Mouse (Mus musculus) intestine, embryonic 16.5 days (tissue): ENCODE results near the gene Tead1. TPM values are rescaled to one million over a fixed set of nuclear protein-coding genes. Genes with fewer than 3 reads are reported as not detected.
A peak's percentile ranks its signal among the peaks of the same experiment; 100 is the strongest.

Experiments used
- ATAC-seq: fragments of 200-750 bp; cut with Nextera tagmentation; 2 replicates; pipeline ENCODE4 v1.8.0; 2017; ENCODE audit warnings: moderate TSS enrichment, moderate library complexity
- H3K27ac ChIP-seq: fragments of 300-500 bp; sonication (generic); 2 replicates; pipeline ENCODE4 v1.5.1; 2014; ENCODE audit warnings: mild to moderate bottlenecking, low read length
- H3K27me3 ChIP-seq: fragments of 300-500 bp; sonication (generic); replicated peaks from 2 replicates; pipeline ENCODE4 v1.6.1; 2014; ENCODE audit warnings: low read length, control low read depth, mixed read lengths; ENCODE audit not compliant: control insufficient read depth, insufficient read depth
- H3K36me3 ChIP-seq: fragments of 300-500 bp; sonication (generic); 2 replicates; pipeline ENCODE4 v1.6.1; 2014; ENCODE audit warnings: low read length, control low read depth; ENCODE audit not compliant: control insufficient read depth, insufficient read depth
- H3K4me1 ChIP-seq: fragments of 300-500 bp; sonication (generic); 2 replicates; pipeline ENCODE4 v1.6.1; 2014; ENCODE audit warnings: low read length, control low read depth, mixed read lengths; ENCODE audit not compliant: control insufficient read depth, insufficient read depth
- H3K4me2 ChIP-seq: fragments of 300-500 bp; sonication (generic); 2 replicates; pipeline ENCODE4 v1.6.1; 2014; ENCODE audit warnings: low read depth, low read length, control low read depth
- H3K4me3 ChIP-seq: fragments of 300-500 bp; sonication (generic); 2 replicates; pipeline ENCODE4 v1.5.1; 2014; ENCODE audit warnings: mild to moderate bottlenecking, low read length
- H3K9ac ChIP-seq: fragments of 300-500 bp; sonication (generic); 2 replicates; pipeline ENCODE4 v1.6.1; 2014; ENCODE audit warnings: low read depth, low read length
- H3K9me3 ChIP-seq: fragments of 300-500 bp; sonication (generic); 2 replicates; pipeline ENCODE4 v1.6.1; 2016; ENCODE audit warnings: low read length, control low read depth; ENCODE audit not compliant: control insufficient read depth
- WGBS: fragments of 180-500 bp; shearing (Covaris S2); extraction: QIAGEN DNeasy Blood & Tissue Kit; methylation state at CpG from one replicate; pipeline ENCODE4 v1.1.7; 2014; 5-methylcytosine and 5-hydroxymethylcytosine counted together
- polyA plus RNA-seq: library from polyadenylated mRNA; unstranded; fragments of >200 nt; fragmentation: Nextera tagmentation; extraction: Ambion mirVana; gene quantifications from 2 replicates; pipeline ENCODE4 v1.2.1, GENCODE M21; 2015

Gene Tead1
- polyA plus RNA-seq, 1 experiment from 2014 or later, result 10.9 TPM

DNA sequence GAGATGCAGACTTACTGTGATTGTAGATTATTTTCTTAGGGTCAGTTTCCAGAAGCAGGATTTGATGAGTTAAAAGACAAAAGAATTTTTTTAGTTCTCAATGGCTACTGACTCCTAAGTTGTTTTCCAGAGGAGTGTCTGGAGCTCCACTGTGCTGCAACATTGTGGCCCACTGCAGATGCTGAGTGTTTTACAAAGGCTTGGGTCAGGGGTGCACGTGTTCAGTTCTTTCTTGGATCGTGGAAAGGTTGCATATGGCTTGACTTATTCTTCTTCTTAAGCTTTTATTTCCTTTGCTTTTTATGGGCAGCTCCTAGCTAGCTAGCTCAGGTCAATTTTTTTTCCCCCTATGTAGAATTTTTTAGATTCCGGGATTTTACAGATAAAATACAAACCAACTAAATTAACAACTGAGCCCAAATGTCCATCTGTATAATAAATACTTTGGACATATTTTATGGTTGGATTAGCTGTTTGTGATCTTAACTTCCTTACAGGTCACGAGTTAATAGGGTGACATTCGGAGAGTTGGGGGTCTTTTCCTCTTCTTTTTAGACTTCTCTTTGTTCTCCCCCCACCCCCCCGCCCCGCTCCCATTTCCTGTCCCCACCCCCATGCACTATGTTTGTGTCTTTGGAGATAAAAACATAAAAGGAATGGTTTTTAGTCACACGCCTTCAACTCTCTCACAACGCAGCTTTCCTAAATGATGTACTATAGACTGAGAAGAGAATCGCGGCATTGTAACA lies 40.5 kb downstream of the Tead1 start:
- ATAC-seq, result no peak
- WGBS, result 29% methylated on average over 11 of the region's 11 CpGs
- Histone ChIP-seq H3K9me3 (no peaks in the 10 kb centered on the region), H3K27ac (peak overlapping the region; percentile 38; the same call in 1 of the 2 replicates), H3K4me1 (peaks cover 48% of the 10 kb centered on the region), H3K36me3 (no peaks in the 10 kb centered on the region), H3K4me2 (peak overlapping the region; percentile 41; the same call in 1 of the 2 replicates), H3K4me3 (no peak overlapping the region), H3K27me3 (no peaks in the 10 kb centered on the region), H3K9ac (no peak overlapping the region)

DNA sequence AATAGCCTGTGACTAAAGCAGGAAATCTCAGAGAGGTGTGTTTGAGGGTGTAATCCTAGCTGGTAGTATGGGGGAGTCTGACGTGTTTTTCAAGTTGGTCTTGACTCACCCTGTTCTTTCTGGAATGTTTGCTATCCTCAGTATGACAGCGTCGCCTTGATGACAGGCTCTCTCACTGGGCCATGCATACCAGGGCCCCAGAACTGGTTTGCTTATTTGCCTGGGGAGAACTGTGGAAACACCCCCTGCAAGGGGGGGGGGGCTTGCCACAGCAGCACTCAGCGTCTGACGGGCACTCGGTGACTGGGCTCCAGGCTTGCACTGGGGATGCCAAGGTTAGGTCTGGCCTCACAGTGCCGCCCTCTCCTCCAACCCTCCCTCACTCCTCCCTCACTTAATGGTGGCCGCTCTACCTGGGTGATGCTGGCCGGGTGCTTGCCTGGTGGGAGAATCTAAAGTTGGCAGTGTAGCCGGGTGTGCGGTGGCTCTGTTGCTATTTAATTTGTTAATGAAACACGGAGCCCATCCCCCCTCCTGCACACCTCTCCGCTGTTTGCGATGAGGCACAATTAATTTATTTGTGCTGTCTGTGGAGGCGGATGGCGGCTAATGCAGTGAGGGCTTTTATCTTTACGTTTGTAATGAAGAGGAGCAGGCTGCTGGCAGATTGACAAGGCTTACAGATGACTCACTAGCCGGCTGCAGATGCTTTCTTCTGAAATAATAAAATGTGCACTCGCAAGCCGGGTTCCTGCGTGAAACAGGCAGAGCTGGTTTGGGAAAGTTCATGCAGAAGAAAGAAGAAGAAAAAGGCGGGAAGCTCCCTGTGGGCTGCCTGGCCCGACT lies 41.2 kb downstream of the Tead1 start:
- ATAC-seq, result peak; percentile 65
- 0 out of 2 replicates have a peak overlapping the region, but pooled peaks have one; percentile 4 for H3K4me3 ChIP-seq
- H3K27me3 ChIP-seq, result no peaks in the 10 kb centered on the region
- H3K9ac ChIP-seq, result no peak overlapping the region; the same call in 1 of the 2 replicates
- 8% methylated on average over 23 of the region's 23 CpGs for WGBS
- peaks cover 48% of the 10 kb centered on the region for H3K4me1 ChIP-seq
- H3K9me3 ChIP-seq, result no peaks in the 10 kb centered on the region
- H3K4me2 ChIP-seq, result peak overlapping the region; percentile 41
- peak overlapping the region; percentile 56 for H3K27ac ChIP-seq
- H3K36me3 ChIP-seq, result no peaks in the 10 kb centered on the region

DNA sequence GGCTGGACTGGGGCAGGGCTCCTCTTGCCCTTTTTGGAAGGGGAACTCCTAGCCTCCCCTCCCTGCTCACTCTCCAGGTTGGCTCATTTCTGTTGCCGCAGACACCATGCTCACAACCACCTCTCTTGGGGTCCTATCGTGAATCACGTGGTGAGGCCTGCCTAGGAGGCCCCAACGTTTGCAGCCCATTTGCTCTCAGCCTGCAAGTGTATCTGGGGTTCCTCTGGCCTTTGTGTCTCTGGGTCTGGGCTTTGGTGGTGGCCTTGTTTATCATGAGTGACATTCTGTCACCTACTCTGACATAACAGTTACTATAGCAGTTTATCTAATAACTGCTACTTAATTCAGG lies 41.8 kb downstream of the Tead1 start:
- no peaks in the 10 kb centered on the region for H3K9me3 ChIP-seq
- 0 out of 2 replicates have a peak, but pooled peaks have one; percentile 22 for ATAC-seq
- peaks cover 48% of the 10 kb centered on the region for H3K4me1 ChIP-seq
- no peaks in the 10 kb centered on the region for H3K36me3 ChIP-seq
- H3K9ac ChIP-seq, result no peak overlapping the region; the same call in 1 of the 2 replicates
- no peak overlapping the region for H3K4me3 ChIP-seq
- no peaks in the 10 kb centered on the region for H3K27me3 ChIP-seq
- H3K27ac ChIP-seq, result peak overlapping the region; percentile 56
- 13% methylated on average over 4 of the region's 4 CpGs for whole genome bisulfite sequencing
- 0 out of 2 replicates have a peak overlapping the region, but pooled peaks have one; percentile 20 for H3K4me2 ChIP-seq

DNA sequence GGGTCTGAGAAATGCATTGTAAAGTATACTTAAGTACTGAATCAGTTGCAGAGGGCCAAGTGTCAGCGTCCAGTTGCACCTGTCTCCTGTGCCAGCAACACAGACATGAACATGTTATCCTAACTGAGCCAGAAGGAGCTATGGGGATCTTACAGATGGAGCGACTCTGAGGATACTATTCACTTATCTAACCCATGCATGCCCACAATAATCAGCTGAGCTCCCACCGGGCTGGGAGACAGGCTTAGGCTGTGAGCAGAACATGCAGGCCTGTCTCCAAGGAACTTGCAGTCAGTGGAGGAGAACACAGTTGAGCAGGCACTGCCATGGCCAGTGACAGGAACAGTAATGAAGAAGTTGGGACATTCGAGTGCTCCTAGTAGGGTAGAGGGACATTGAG lies 42.7 kb downstream of the Tead1 start:
- H3K4me3 ChIP-seq, result no peak overlapping the region
- H3K27me3 ChIP-seq, result no peaks in the 10 kb centered on the region
- no peaks in the 10 kb centered on the region for H3K9me3 ChIP-seq
- peaks cover 39% of the 10 kb centered on the region for H3K4me1 ChIP-seq
- H3K4me2 ChIP-seq, result no peak overlapping the region
- no peaks in the 10 kb centered on the region for H3K36me3 ChIP-seq
- 86% methylated on average over 4 of the region's 4 CpGs for WGBS
- ATAC-seq, result no peak
- H3K27ac ChIP-seq, result no peak overlapping the region
- H3K9ac ChIP-seq, result no peak overlapping the region

DNA sequence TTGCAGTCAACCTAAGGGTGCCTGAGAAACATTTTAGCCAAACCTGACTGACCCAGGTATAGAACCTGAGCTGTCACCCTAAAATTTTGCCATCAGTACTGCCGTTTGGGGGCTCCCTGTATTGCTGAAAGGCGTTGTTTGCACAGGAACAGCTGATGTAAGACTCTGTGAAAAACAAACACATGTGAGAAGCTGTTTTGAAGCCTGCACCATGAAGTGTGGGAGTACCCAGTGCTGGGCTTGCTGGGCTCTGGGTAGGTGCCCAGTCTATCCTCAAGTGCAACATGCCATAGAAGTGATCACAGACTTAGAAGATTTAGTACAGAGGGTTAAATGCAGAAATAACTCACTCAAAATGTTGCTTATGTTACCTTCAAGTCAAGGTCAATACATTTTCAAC lies 49.3 kb downstream of the Tead1 start:
- Histone ChIP-seq H3K4me1 (peaks cover 37% of the 10 kb centered on the region), H3K27ac (no peak overlapping the region)

DNA sequence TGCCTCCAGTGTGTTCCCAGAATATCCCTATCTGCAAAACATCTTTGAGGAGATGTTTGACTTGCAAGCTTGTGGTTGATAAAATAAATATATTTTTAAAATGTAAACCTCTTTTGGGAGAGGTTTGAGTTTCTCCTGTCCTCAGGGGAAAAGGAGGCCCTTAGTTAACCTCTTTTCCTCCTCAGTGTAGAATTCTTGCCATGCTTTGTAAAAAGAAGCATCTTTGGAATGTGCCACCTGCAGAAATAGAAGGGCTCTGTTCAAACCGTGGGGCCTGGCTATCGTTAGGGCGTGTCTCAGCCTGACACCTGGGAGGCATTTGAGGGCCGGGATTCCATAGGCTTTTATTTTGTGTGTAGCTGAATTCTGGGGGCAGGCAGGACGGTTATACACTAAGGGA lies 51.1 kb downstream of the Tead1 start:
- Histone ChIP-seq H3K4me3 (no peak overlapping the region), H3K4me1 (peaks cover 30% of the 10 kb centered on the region), H3K4me2 (no peak overlapping the region), H3K9ac (no peak overlapping the region), H3K9me3 (no peaks in the 10 kb centered on the region), H3K27ac (no peak overlapping the region), H3K36me3 (no peaks in the 10 kb centered on the region), H3K27me3 (no peaks in the 10 kb centered on the region)
- WGBS, result 45% methylated on average over 5 of the region's 5 CpGs
- no peak for ATAC-seq

More for the DNA sequence above, 49.3 kb downstream of the Tead1 start:
- Histone ChIP-seq H3K4me2 (no peak overlapping the region), H3K9me3 (no peaks in the 10 kb centered on the region), H3K4me3 (no peak overlapping the region), H3K27me3 (no peaks in the 10 kb centered on the region), H3K36me3 (no peaks in the 10 kb centered on the region), H3K9ac (no peak overlapping the region)
- WGBS, result 48% methylated on average over 2 of the region's 2 CpGs
- no peak for ATAC-seq

DNA sequence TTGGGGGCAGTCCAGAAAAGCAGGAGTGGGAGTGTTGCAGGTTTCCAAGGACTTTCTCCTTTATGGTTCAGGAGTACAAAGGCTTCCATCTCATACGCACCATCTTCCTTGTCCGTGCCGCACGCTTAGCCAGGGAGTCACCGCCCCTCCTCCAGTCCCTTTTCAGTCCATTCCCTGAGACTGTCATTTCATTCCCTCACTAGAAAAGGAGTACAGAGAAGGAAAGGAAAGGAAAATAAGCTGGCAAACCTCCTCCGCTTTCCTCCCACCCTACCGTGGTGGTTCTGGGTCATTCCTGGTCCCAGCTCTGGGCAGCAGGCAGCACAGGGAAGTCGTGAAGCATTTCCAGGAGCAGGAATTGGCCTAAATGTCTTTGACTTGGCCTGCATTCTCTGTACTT lies 52.5 kb downstream of the Tead1 start:
- Histone ChIP-seq H3K9me3 (no peaks in the 10 kb centered on the region), H3K27ac (no peak overlapping the region), H3K4me1 (peaks cover 32% of the 10 kb centered on the region), H3K4me3 (no peak overlapping the region), H3K27me3 (no peaks in the 10 kb centered on the region), H3K4me2 (no peak overlapping the region), H3K36me3 (no peaks in the 10 kb centered on the region), H3K9ac (no peak overlapping the region)
- 73% methylated on average over 8 of the region's 8 CpGs for WGBS
- ATAC-seq, result no peak

DNA sequence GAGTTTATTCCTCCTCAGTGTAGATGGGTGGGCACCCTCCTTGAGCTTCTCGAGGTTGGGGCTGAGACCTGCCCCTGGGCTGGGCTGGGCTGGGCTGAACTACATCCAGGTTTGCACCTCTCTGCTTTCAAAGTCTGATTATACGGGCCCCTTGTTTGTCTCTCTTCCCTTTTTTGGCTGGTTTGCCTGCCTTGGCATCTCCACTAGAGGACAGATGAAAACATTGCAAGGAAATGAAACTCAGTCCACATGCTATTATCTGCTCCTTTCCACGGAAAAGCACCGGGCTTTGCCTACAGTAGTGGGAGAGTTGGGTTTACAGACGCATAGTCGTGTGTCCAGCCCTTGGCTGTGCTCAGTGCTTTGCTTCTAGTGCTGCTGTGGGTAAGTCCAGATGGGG lies 60.1 kb downstream of the Tead1 start:
- Histone ChIP-seq H3K4me2 (no peak overlapping the region), H3K27me3 (no peaks in the 10 kb centered on the region), H3K36me3 (no peaks in the 10 kb centered on the region), H3K4me3 (no peak overlapping the region), H3K4me1 (peaks cover 28% of the 10 kb centered on the region), H3K9ac (no peak overlapping the region), H3K27ac (no peak overlapping the region), H3K9me3 (no peaks in the 10 kb centered on the region)
- ATAC-seq, result no peak
- WGBS, result 72% methylated on average over 6 of the region's 6 CpGs

DNA sequence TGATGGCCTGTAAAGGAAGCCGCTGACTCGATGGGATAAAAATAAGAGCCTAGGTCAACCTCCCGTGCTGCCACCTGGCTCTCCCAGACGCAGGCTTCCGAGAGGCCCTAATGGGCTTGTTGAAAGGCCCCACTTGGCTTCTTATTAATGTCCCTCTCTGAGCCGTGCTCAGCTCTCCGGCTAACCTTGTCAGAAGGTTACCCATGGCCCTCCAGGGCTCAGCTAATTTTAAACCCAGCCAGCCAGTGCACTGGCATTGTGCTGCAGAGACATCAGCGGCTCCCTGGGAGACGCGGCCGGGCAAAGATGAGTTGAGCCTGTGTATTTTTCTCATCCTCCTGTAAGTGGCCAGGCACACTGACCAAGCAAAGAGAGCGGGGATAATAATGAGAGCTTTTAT lies 62.7 kb downstream of the Tead1 start:
- Histone ChIP-seq H3K4me1 (peaks cover 25% of the 10 kb centered on the region), H3K36me3 (no peaks in the 10 kb centered on the region), H3K27ac (no peak overlapping the region), H3K4me2 (no peak overlapping the region), H3K4me3 (no peak overlapping the region), H3K9ac (no peak overlapping the region), H3K27me3 (no peaks in the 10 kb centered on the region), H3K9me3 (no peaks in the 10 kb centered on the region)
- no peak for ATAC-seq
- 41% methylated on average over 12 of the region's 12 CpGs for WGBS
